7 mouse cellular contexts compared by ENCODE assay signal in the genomic region with DNA sequence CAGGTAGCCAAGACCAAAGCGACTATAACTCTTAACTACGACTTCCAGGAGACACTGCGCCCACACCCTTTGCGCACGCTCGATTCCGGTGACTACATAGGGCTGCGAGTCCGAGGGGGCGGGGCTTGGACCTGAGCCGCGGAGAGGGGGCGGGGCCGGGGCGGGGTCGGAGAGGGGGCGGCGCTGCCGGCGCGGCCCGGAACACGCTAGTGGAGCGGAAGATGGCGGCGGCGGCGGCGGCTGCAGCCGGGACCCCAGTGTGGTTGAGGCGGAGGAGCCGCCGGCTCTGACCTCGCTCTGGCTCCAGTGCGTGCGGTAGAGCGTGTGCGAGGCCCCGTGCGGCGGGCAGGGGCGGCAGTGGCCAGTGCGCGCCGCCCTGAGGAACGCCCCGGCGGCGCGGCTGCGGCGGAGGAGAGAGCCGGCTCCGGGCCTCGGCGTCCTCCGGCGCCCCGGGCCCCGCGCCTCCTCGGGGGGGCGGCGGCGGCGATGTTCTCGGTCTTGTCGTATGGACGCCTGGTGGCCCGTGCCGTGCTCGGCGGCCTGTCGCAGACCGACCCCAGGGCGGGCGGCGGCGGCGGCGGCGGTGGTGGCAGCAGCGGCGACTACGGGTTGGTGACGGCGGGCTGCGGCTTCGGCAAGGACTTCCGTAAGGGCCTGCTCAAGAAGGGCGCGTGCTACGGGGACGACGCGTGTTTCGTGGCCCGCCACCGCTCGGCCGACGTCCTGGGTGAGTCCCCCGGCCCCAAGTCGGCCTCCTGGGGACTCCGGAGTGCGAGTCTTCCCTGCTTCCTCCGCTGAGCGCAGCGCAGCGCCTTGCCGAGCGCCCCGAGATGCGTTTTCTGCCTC. TPM values are rescaled to one million over a fixed set of nuclear protein-coding genes. Genes with fewer than 3 reads are reported as not detected.
DNase-seq lines count a peak whose midpoint lies in the region; ATAC-seq lines count a peak whose summit lies in the region.

A gene (plus strand): TSS at position 183 of the 846 bp plus-strand sequence.

- H3K4me2 ChIP-seq in intestine, embryonic 15.5 days (replicated peaks), result peak within 1 kb of the TSS; percentile 96

- H3K27me3 ChIP-seq in intestine, embryonic 15.5 days (replicated peaks), result no peaks in the 10 kb centered on the region
- peaks cover 10% of the 10 kb centered on the region for H3K27me3 ChIP-seq in midbrain, embryonic 10.5 days (ENCODE audit: low read depth, poor library complexity, severe bottlenecking)

- H3K36me3 ChIP-seq in intestine, embryonic 15.5 days, result 0 out of 2 replicates have a peak, but pooled peaks cover 2% of the 10 kb centered on the region
- H3K36me3 ChIP-seq in midbrain, embryonic 10.5 days, result peaks cover 30% of the 10 kb centered on the region

- H3K27ac ChIP-seq in intestine, embryonic 15.5 days, result peak within 1 kb of the TSS; percentile 52
- peak within 1 kb of the TSS; percentile 92 for H3K27ac ChIP-seq in midbrain, embryonic 10.5 days (replicated peaks)

- H3K4me3 ChIP-seq in intestine, embryonic 15.5 days (replicated peaks), result peak within 1 kb of the TSS; percentile 93
- peak within 1 kb of the TSS; percentile 97 for H3K4me3 ChIP-seq in midbrain, embryonic 10.5 days

- WGBS in intestine, embryonic 15.5 days, result under 1% methylated on average over 88 of the region's 114 CpGs
- WGBS in midbrain, embryonic 10.5 days, result under 1% methylated on average over 114 of the region's 114 CpGs

- peak; percentile 92 for ATAC-seq in intestine, embryonic 15.5 days

- DNase-seq in adrenal gland, adult 18-20 months (ENCODE audit: low spot score in 2 of 2), result peak; percentile 86 to 88
- peak; percentile 97 for DNase-seq in embryo, embryonic 11 days
- peak; percentile 80 to 89 for DNase-seq in gastrocnemius, postnatal 36 days
- DNase-seq in left cerebral cortex, postnatal 25 days (ENCODE audit: low spot score in 2 of 2), result peak; percentile 87 to 93
- DNase-seq in midbrain, embryonic 10.5 days (ENCODE audit: low spot score), result peak; percentile 93
- DNase-seq in right cerebral cortex, postnatal 4 days, result peak; percentile 97

- peaks cover 19% of the 10 kb centered on the region for H3K4me1 ChIP-seq in intestine, embryonic 15.5 days (replicated peaks)
- peaks cover 35% of the 10 kb centered on the region for H3K4me1 ChIP-seq in midbrain, embryonic 10.5 days

- intact Hi-C loops in gastrocnemius, postnatal 36 days (cut with DNase I), result no loop called here
- intact Hi-C loops in left cerebral cortex, postnatal 25 days (cut with DNase I), result loop anchor here (5.0 kb wide), 1 partner anchor 33 kb away; no protein-coding TSS in a partner anchor

- no peaks in the 10 kb centered on the region for H3K9me3 ChIP-seq in intestine, embryonic 15.5 days
- H3K9me3 ChIP-seq in midbrain, embryonic 10.5 days (replicated peaks), result no peaks in the 10 kb centered on the region

- H3K9ac ChIP-seq in intestine, embryonic 15.5 days, result peak within 1 kb of the TSS; percentile 88

RNA-seq across cellular contexts. Expression of the gene that starts here (rescaled TPM):
- 10 to 100 TPM; 56.1 to 70.7 TPM for total RNA-seq in adrenal gland, adult 18-20 months (2021)
- total RNA-seq in gastrocnemius, postnatal 36 days (2021), result 100 to 1,000 TPM in 1 of 2 experiments, 10 to 100 TPM in 1; 93.8 to 103 TPM
- polyA plus RNA-seq in intestine, embryonic 15.5 days (2015; fragmentation: Nextera tagmentation; extraction: Ambion mirVana), result 10.4 and 11.0 TPM in 2 replicates
- 10 to 100 TPM; 36.7 to 43.8 TPM for total RNA-seq in left cerebral cortex, postnatal 25 days (2021)
- 7.3 and 7.7 TPM in 2 replicates for polyA plus RNA-seq in midbrain, embryonic 10.5 days (2016; fragmentation: Nextera tagmentation; extraction: Ambion mirVana)

Comparison
In these comparisons a context has a peak if more than half of its experiments do, and no peak if none do; other contexts are left out.
1. Peak in every context shown above with its lines: DNase-seq, ATAC-seq, H3K4me3 ChIP-seq and H3K27ac ChIP-seq.